8 mouse cellular contexts compared by ENCODE assay signal in genomic region chrX:95957461-95957860, GRCm38 (mm10). TPM values are rescaled to one million over a fixed set of nuclear protein-coding genes. Genes with fewer than 3 reads are reported as not detected.
DNase-seq lines count a peak whose midpoint lies in the region; ATAC-seq and TF ChIP-seq lines count a peak whose summit lies in the region.
"Not testable (repeated sequence)": the region's sequence is repeated elsewhere in the genome, so short reads cannot be mapped to it uniquely, and the experiment has no call there.

No protein-coding gene starts in this region.

- peak overlapping the region; percentile 30 for H3K27ac ChIP-seq in bone marrow macrophage, adult 2 months (ENCODE audit: insufficient read depth, low read depth, low read length)
- not testable (repeated sequence) for H3K27ac ChIP-seq in embryonic facial prominence, embryonic 11.5 days (replicated peaks; ENCODE audit: low read depth, low read length); hindbrain, embryonic 11.5 days (ENCODE audit: low read depth, low read length); liver, embryonic 16.5 days (ENCODE audit: low read length)
- H3K27ac ChIP-seq in kidney, embryonic 15.5 days: 0 out of 2 replicates have a peak overlapping the region, but pooled peaks have one; percentile 22
- peak overlapping the region; percentile 63 for H3K27ac ChIP-seq in midbrain, embryonic 15.5 days
- H3K27ac ChIP-seq in thymus, adult 2 months (ENCODE audit: control insufficient read depth, insufficient read depth, low read length): peak overlapping the region; percentile 47; the same call in 1 of the 2 replicates

- 41% methylated on average over 11 of the region's 11 CpGs for WGBS in embryonic facial prominence, embryonic 11.5 days
- WGBS in hindbrain, embryonic 11.5 days: 42% methylated on average over 11 of the region's 11 CpGs
- 39% methylated on average over 11 of the region's 11 CpGs for WGBS in kidney, embryonic 15.5 days
- WGBS in liver, embryonic 16.5 days (ENCODE audit: insufficient replicate concordance): 35% methylated on average over 11 of the region's 11 CpGs
- WGBS in midbrain, embryonic 15.5 days: 44% methylated on average over 11 of the region's 11 CpGs
- WGBS in thymus, adult 2 months: 41% methylated on average over 11 of the region's 11 CpGs

- not testable (repeated sequence) for H3K9ac ChIP-seq in embryonic facial prominence, embryonic 11.5 days (replicated peaks; ENCODE audit: low read length); hindbrain, embryonic 11.5 days (ENCODE audit: low read depth, low read length); kidney, embryonic 15.5 days; midbrain, embryonic 15.5 days
- peak overlapping the region; percentile 16; the same call in 1 of the 2 replicates for H3K9ac ChIP-seq in liver, embryonic 16.5 days (ENCODE audit: low read depth, low read length)

- not testable (repeated sequence) for H3K9me3 ChIP-seq in embryonic facial prominence, embryonic 11.5 days (replicated peaks; ENCODE audit: control insufficient read depth, low read length); hindbrain, embryonic 11.5 days (ENCODE audit: control insufficient read depth, low read length); kidney, embryonic 15.5 days (replicated peaks); liver, embryonic 16.5 days (replicated peaks; ENCODE audit: control insufficient read depth, low read length); midbrain, embryonic 15.5 days

- peak overlapping the region; percentile 28 for H3K4me3 ChIP-seq in bone marrow macrophage, adult 2 months (ENCODE audit: insufficient read depth, low read length)
- peak overlapping the region; percentile 22 for H3K4me3 ChIP-seq in embryonic facial prominence, embryonic 11.5 days (ENCODE audit: low read depth, low read length)
- H3K4me3 ChIP-seq in hindbrain, embryonic 11.5 days (ENCODE audit: low read depth, low read length): peak overlapping the region; percentile 12; the same call in 1 of the 2 replicates
- peak overlapping the region; percentile 63 for H3K4me3 ChIP-seq in kidney, embryonic 15.5 days (replicated peaks)
- H3K4me3 ChIP-seq in liver, embryonic 16.5 days (ENCODE audit: low read depth, low read length): peak overlapping the region; percentile 72
- peak overlapping the region; percentile 63 for H3K4me3 ChIP-seq in midbrain, embryonic 15.5 days
- H3K4me3 ChIP-seq in thymus, adult 2 months (ENCODE audit: control insufficient read depth, insufficient read depth, low read length): not testable (repeated sequence)

- not testable (repeated sequence) for TF ChIP-seq POLR2A in bone marrow macrophage, adult 2 months (IDR thresholded peaks at IDR 0.05; ENCODE audit: borderline replicate concordance, low read depth, low read length); thymus, adult 2 months (IDR thresholded peaks at IDR 0.05; ENCODE audit: control insufficient read depth, extremely low read depth, insufficient read depth, low read length, poor library complexity)

- peak overlapping the region; percentile 16; the same call in 1 of the 2 replicates for H3K4me2 ChIP-seq in embryonic facial prominence, embryonic 11.5 days (ENCODE audit: low read depth, low read length)
- peak overlapping the region; percentile 25 for H3K4me2 ChIP-seq in hindbrain, embryonic 11.5 days (replicated peaks; ENCODE audit: low read depth, low read length)
- H3K4me2 ChIP-seq in kidney, embryonic 15.5 days: peak overlapping the region; percentile 55
- H3K4me2 ChIP-seq in liver, embryonic 16.5 days (ENCODE audit: low read depth, low read length): peak overlapping the region; percentile 52
- peak overlapping the region; percentile 48 for H3K4me2 ChIP-seq in midbrain, embryonic 15.5 days

- DNase-seq in embryonic facial prominence, embryonic 11.5 days (ENCODE audit: low spot score); hindbrain, embryonic 11.5 days (ENCODE audit: low spot score); thymus, adult 2 months: not testable (repeated sequence)
- peak; percentile 1 for DNase-seq in gastrocnemius, adult 18-20 months (ENCODE audit: low spot score)

- H3K4me1 ChIP-seq in bone marrow macrophage, adult 2 months (ENCODE audit: control insufficient read depth, insufficient read depth, low read length); embryonic facial prominence, embryonic 11.5 days (ENCODE audit: control insufficient read depth, insufficient read depth, low read length); hindbrain, embryonic 11.5 days (replicated peaks; ENCODE audit: control insufficient read depth, insufficient read depth, low read length); kidney, embryonic 15.5 days; liver, embryonic 16.5 days (ENCODE audit: control insufficient read depth, low read depth, low read length); midbrain, embryonic 15.5 days; thymus, adult 2 months (replicated peaks; ENCODE audit: control insufficient read depth, insufficient read depth, low read length): not testable (repeated sequence)

- H3K27me3 ChIP-seq in embryonic facial prominence, embryonic 11.5 days (ENCODE audit: control insufficient read depth, insufficient read depth, low read length); hindbrain, embryonic 11.5 days (ENCODE audit: control insufficient read depth, insufficient read depth, low read length); kidney, embryonic 15.5 days; liver, embryonic 16.5 days (ENCODE audit: control insufficient read depth, insufficient read depth, low read depth, low read length); midbrain, embryonic 15.5 days (replicated peaks); thymus, adult 2 months (ENCODE audit: control insufficient read depth, insufficient read depth, low read length): not testable (repeated sequence)

- peak; percentile 30 for ATAC-seq in embryonic facial prominence, embryonic 11.5 days (replicated peaks; ENCODE audit: insufficient number of reproducible peaks, low FRiP score, low TSS enrichment, low read depth)
- ATAC-seq in hindbrain, embryonic 11.5 days (ENCODE audit: low FRiP score): peak; percentile 13
- not testable (repeated sequence) for ATAC-seq in kidney, embryonic 15.5 days (replicated peaks; ENCODE audit: low FRiP score); liver, embryonic 16.5 days (ENCODE audit: low read depth)
- peak; percentile 37 for ATAC-seq in midbrain, embryonic 15.5 days (replicated peaks)

- not testable (repeated sequence) for TF ChIP-seq CTCF in bone marrow macrophage, adult 2 months (IDR thresholded peaks at IDR 0.05; ENCODE audit: low read depth, low read length); thymus, adult 2 months (IDR thresholded peaks at IDR 0.05; ENCODE audit: borderline replicate concordance, control insufficient read depth, extremely low read depth, insufficient read depth, low read length, poor library complexity)

- H3K36me3 ChIP-seq in embryonic facial prominence, embryonic 11.5 days (replicated peaks; ENCODE audit: control insufficient read depth, insufficient read depth, low read depth, low read length); hindbrain, embryonic 11.5 days (ENCODE audit: control insufficient read depth, insufficient read depth, low read length); kidney, embryonic 15.5 days; liver, embryonic 16.5 days (ENCODE audit: control insufficient read depth, insufficient read depth); midbrain, embryonic 15.5 days (replicated peaks); thymus, adult 2 months (ENCODE audit: control insufficient read depth, insufficient read depth, low read length): not testable (repeated sequence)

RNA-seq across cellular contexts. Expression of gene Las1l, which starts 0.7 kb away (rescaled TPM):
- 17.4 and 17.5 TPM in 2 replicates for polyA plus RNA-seq in bone marrow macrophage, adult 2 months (2012; ENCODE audit: insufficient read depth, insufficient read length, missing spikeins)
- polyA plus RNA-seq in embryonic facial prominence, embryonic 11.5 days (2014; fragmentation: Nextera tagmentation; extraction: Ambion mirVana): 43.1 and 45.1 TPM in 2 replicates
- total RNA-seq in gastrocnemius, adult 18-20 months (2021): 10 to 100 TPM; 26.9 to 28.6 TPM
- polyA plus RNA-seq in hindbrain, embryonic 11.5 days (2014; fragmentation: Nextera tagmentation; extraction: Ambion mirVana): 48.5 and 50.3 TPM in 2 replicates
- polyA plus RNA-seq in kidney, embryonic 15.5 days (2015; fragmentation: Nextera tagmentation; extraction: Ambion mirVana): 64.1 TPM in 2 replicates
- 23.2 and 25.2 TPM in 2 replicates for polyA plus RNA-seq in liver, embryonic 16.5 days (2015; fragmentation: Nextera tagmentation; extraction: Ambion mirVana)
- 118 and 128 TPM in 2 replicates for polyA plus RNA-seq in midbrain, embryonic 15.5 days (2015; fragmentation: Nextera tagmentation; extraction: Ambion mirVana)
- polyA plus RNA-seq in thymus, adult 2 months (2012; rRNA removed): 13.0 and 13.9 TPM in 2 replicates
